Comparison of ENCODE assay signal across 23 mouse cellular contexts in genomic region chr6:117811256-117811655, GRCm38 (mm10). TPM values are rescaled to one million over a fixed set of nuclear protein-coding genes. Genes with fewer than 3 reads are reported as not detected.
DNase-seq lines count a peak whose midpoint lies in the region; ATAC-seq lines count a peak whose summit lies in the region.
"Had no signal": no experiment of that assay in that cellular context is flagged by ENCODE, and none has a peak within 500 bp of the region (broad histone marks: within the 10 kb centered on the region; RNA-seq: fewer than 3 reads in every experiment).

No protein-coding gene starts in this region.

- H3K9me3 ChIP-seq in midbrain, embryonic 11.5 days (ENCODE audit: control insufficient read depth, low read length): no peaks in the 10 kb centered on the region
- H3K9me3 ChIP-seq in midbrain, embryonic 16.5 days (replicated peaks; ENCODE audit: control insufficient read depth, low read length, poor library complexity, severe bottlenecking): no peaks in the 10 kb centered on the region
- no peaks in the 10 kb centered on the region for H3K9me3 ChIP-seq in liver, embryonic 11.5 days (ENCODE audit: control insufficient read depth, low read length)
- H3K9me3 ChIP-seq: embryonic facial prominence, embryonic 10.5 days; embryonic facial prominence, embryonic 12.5 days; G1E had no signal

- DNase-seq in midbrain, embryonic 11.5 days (ENCODE audit: low spot score, missing footprints): peak; percentile 35
- DNase-seq in retina, postnatal 7 days (ENCODE audit: low read depth, low spot score): peak; percentile 30
- no peak for DNase-seq in retina, embryonic 14.5 days (ENCODE audit: low spot score)
- DNase-seq in ES-CJ7 (ENCODE audit: low read depth, low spot score) (peak; percentile 55), R1 (ENCODE audit: low read depth, low spot score) (peak; percentile 48)
- DNase-seq in liver, embryonic 11.5 days (ENCODE audit: low spot score): no peak
- DNase-seq in lung, postnatal 25 days (ENCODE audit: low spot score): no peak
- DNase-seq: adrenal gland, adult 8-10 months; adrenal gland, postnatal 14 days; adrenal gland, postnatal 36 days; cerebellum, adult 11-12 months; cerebellum, adult 2 months; cerebellum, adult 9-10 months; cerebellum, postnatal 10 days; cerebellum, postnatal 25 days had no signal

- no peak overlapping the region for H3K27ac ChIP-seq in midbrain, embryonic 11.5 days (ENCODE audit: low read depth, low read length)
- H3K27ac ChIP-seq in midbrain, embryonic 16.5 days (ENCODE audit: low read length): no peak overlapping the region
- H3K27ac ChIP-seq in liver, embryonic 11.5 days (ENCODE audit: low read depth, low read length): no peak overlapping the region
- H3K27ac ChIP-seq: embryonic facial prominence, embryonic 10.5 days; embryonic facial prominence, embryonic 12.5 days had no signal

- H3K4me3 ChIP-seq in midbrain, embryonic 11.5 days (ENCODE audit: low read depth, low read length): no peak overlapping the region
- H3K4me3 ChIP-seq in midbrain, embryonic 16.5 days (ENCODE audit: low read depth, low read length): no peak overlapping the region
- no peak overlapping the region for H3K4me3 ChIP-seq in liver, embryonic 11.5 days (ENCODE audit: low read depth, low read length)
- H3K4me3 ChIP-seq: embryonic facial prominence, embryonic 10.5 days; embryonic facial prominence, embryonic 12.5 days had no signal

- no peak overlapping the region for H3K4me2 ChIP-seq in midbrain, embryonic 11.5 days
- H3K4me2 ChIP-seq in midbrain, embryonic 16.5 days (ENCODE audit: low read length): no peak overlapping the region
- H3K4me2 ChIP-seq in liver, embryonic 11.5 days: no peak overlapping the region
- H3K4me2 ChIP-seq: embryonic facial prominence, embryonic 12.5 days had no signal

- no peaks in the 10 kb centered on the region for H3K36me3 ChIP-seq in midbrain, embryonic 11.5 days (ENCODE audit: control insufficient read depth, insufficient read depth, low read length)
- no peaks in the 10 kb centered on the region for H3K36me3 ChIP-seq in midbrain, embryonic 16.5 days (ENCODE audit: control insufficient read depth, insufficient read depth, low read length)
- no peaks in the 10 kb centered on the region for H3K36me3 ChIP-seq in liver, embryonic 11.5 days (ENCODE audit: control insufficient read depth, insufficient read depth, low read length)
- H3K36me3 ChIP-seq: embryonic facial prominence, embryonic 10.5 days; embryonic facial prominence, embryonic 12.5 days; G1E had no signal

- no peak overlapping the region for H3K9ac ChIP-seq in midbrain, embryonic 11.5 days (ENCODE audit: low read length)
- no peak overlapping the region for H3K9ac ChIP-seq in midbrain, embryonic 16.5 days (ENCODE audit: low read depth, low read length)
- H3K9ac ChIP-seq in liver, embryonic 11.5 days (ENCODE audit: low read depth, low read length): no peak overlapping the region
- H3K9ac ChIP-seq: embryonic facial prominence, embryonic 12.5 days had no signal

- H3K27me3 ChIP-seq in midbrain, embryonic 11.5 days (ENCODE audit: control insufficient read depth, insufficient read depth, low read length): peaks cover 3% of the 10 kb centered on the region; the same call in 1 of the 2 replicates
- no peaks in the 10 kb centered on the region for H3K27me3 ChIP-seq in midbrain, embryonic 16.5 days (ENCODE audit: control insufficient read depth, insufficient read depth, low read depth, low read length)
- no peaks in the 10 kb centered on the region for H3K27me3 ChIP-seq in liver, embryonic 11.5 days (replicated peaks; ENCODE audit: control insufficient read depth, insufficient read depth, low read length)
- H3K27me3 ChIP-seq: embryonic facial prominence, embryonic 12.5 days had no signal

- H3K4me1 ChIP-seq in midbrain, embryonic 11.5 days (ENCODE audit: control insufficient read depth, insufficient read depth, low read length): no peaks in the 10 kb centered on the region
- no peaks in the 10 kb centered on the region for H3K4me1 ChIP-seq in midbrain, embryonic 16.5 days (ENCODE audit: control insufficient read depth, insufficient read depth, low read length)
- H3K4me1 ChIP-seq in liver, embryonic 11.5 days (replicated peaks; ENCODE audit: control insufficient read depth, insufficient read depth, low read length): no peaks in the 10 kb centered on the region

- no peak for ATAC-seq in midbrain, embryonic 11.5 days (ENCODE audit: low FRiP score)
- no peak for ATAC-seq in midbrain, embryonic 16.5 days
- no peak for ATAC-seq in liver, embryonic 11.5 days (replicated peaks; ENCODE audit: low FRiP score)
- ATAC-seq: activated CD4-positive, CD25-positive, alpha-beta regulatory T cell, adult 4 months; forebrain, embryonic 14.5 days; forebrain, embryonic 16.5 days; Patski had no signal

- 81% methylated on average over 5 of the region's 5 CpGs for WGBS in midbrain, embryonic 11.5 days
- whole genome bisulfite sequencing in midbrain, embryonic 16.5 days: 83% methylated on average over 5 of the region's 5 CpGs
- WGBS in liver, embryonic 11.5 days: 72% methylated on average over 5 of the region's 5 CpGs

RNA-seq across cellular contexts. Expression of gene Zfp637, which starts 29.7 kb away (rescaled TPM):
- polyA plus RNA-seq in midbrain, embryonic 11.5 days (2014; fragmentation: Nextera tagmentation; extraction: Ambion mirVana): 110 and 112 TPM in 2 replicates
- polyA plus RNA-seq in midbrain, embryonic 16.5 days (2015; fragmentation: Nextera tagmentation; extraction: Ambion mirVana): 138 and 141 TPM in 2 replicates
- 81.0 and 82.3 TPM in 2 replicates for polyA plus RNA-seq in liver, embryonic 11.5 days (2014; fragmentation: Nextera tagmentation; extraction: Ambion mirVana)

RNA-seq across cellular contexts. Expression of gene Zfp239, which starts 50.6 kb away (rescaled TPM):
- polyA plus RNA-seq in midbrain, embryonic 11.5 days (2014; fragmentation: Nextera tagmentation; extraction: Ambion mirVana): 11.8 and 12.5 TPM in 2 replicates
- polyA plus RNA-seq in midbrain, embryonic 16.5 days (2015; fragmentation: Nextera tagmentation; extraction: Ambion mirVana): 16.8 and 17.9 TPM in 2 replicates
- 8.2 and 8.7 TPM in 2 replicates for polyA plus RNA-seq in liver, embryonic 11.5 days (2014; fragmentation: Nextera tagmentation; extraction: Ambion mirVana)

Comparison
In these comparisons a context has a peak if more than half of its experiments do, and no peak if none do; other contexts are left out.
1. DNase-seq: peak in midbrain, embryonic 11.5 days (single experiment), retina, postnatal 7 days (single experiment), ES-CJ7 (single experiment) and R1 (single experiment); none in retina, embryonic 14.5 days (single experiment), liver, embryonic 11.5 days (single experiment) and lung, postnatal 25 days (single experiment).